Mouse (Mus musculus): ENCODE data around the gene Mrpl23.

GRCm38 (mm10) chr7:142581186-142581585 lies 48.7 kb downstream of the Mrpl23 start:
- TF ChIP-seq CTCF (IDR thresholded peaks at IDR 0.05; ENCODE audit: low read depth) (no peak), EP300 (IDR thresholded peaks at IDR 0.05; ENCODE audit: low read depth) (no peak)

Measured in liver, postnatal 0 days (tissue).